Mouse (Mus musculus) bone marrow macrophage, adult 2 months (primary cell): ENCODE measurements at regions not wholly inside any gene's neighbourhood (a gene's known extent, or its start where the extent isn't known, plus 50 kb on each side); places are given as distances from the start of the nearest gene placed in this dataset.

Experiments
- H3K27ac ChIP-seq: 2 replicates; pipeline ENCODE4 v1.5.1; 2012; ENCODE audit warnings: low read depth, low read length; ENCODE audit not compliant: insufficient read depth
- H3K4me1 ChIP-seq: 2 replicates; pipeline ENCODE4 v1.6.1; 2012; ENCODE audit warnings: low read length; ENCODE audit not compliant: control insufficient read depth, insufficient read depth
- H3K4me3 ChIP-seq: 2 replicates; pipeline ENCODE4 v1.5.1; 2012; ENCODE audit warnings: mild to moderate bottlenecking, low read length, moderate library complexity; ENCODE audit not compliant: insufficient read depth
- CTCF ChIP-seq: IDR thresholded peaks from 2 replicates; pipeline ENCODE4 v1.5.1; 2012; ENCODE audit warnings: low read depth, mild to moderate bottlenecking, low read length, moderate library complexity
- POLR2A ChIP-seq: IDR thresholded peaks from 2 replicates; pipeline ENCODE4 v1.6.1; 2012; ENCODE audit warnings: mild to moderate bottlenecking, low read depth, low read length, borderline replicate concordance

DNA sequence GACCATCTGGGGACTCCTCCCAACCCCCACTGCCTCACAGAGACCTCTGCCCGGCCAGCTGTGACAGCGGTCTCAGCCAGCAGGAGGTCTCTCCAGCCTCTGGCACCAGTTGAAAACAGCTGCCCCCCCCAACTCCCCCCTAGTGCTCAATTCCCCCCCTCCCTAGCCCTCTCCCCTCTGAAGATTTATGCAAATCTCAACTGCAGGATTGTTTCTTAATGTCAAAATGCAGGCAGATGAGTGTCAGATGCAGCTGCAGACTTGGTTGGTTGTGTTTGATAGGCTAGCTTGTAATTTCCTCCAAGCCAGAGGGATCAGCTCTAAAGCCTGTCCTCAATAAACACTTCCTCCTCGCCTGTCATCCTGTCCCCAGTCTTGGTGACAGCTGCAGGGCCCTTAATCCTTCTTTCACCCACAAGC is 317.7 kb downstream of the Mroh4 start:
- Histone ChIP-seq H3K27ac (no peak overlapping the region), H3K4me3 (no peak overlapping the region), H3K4me1 (no peaks in the 10 kb centered on the region)
- TF ChIP-seq CTCF (no peak), POLR2A (no peak)

DNA sequence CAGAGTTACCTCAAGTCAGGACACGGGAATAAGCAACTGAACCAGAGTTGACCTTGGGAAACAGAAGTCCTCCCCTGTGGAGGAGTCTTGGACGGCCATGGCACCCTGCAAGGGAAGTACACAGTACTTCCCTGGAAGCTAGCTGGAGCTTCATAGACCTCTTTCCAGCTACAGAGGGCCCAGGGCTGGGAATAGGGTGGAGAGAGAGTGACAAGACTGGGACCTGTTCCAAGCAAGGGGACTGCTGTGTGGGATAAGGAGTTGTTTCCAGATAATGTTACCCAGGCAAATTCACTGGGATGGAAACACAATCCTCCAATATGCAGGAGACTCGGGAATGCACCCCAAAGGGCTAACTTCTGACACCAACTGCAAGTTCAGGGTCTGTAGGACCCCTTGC is 325.1 kb downstream of the Mroh4 start:
- TF ChIP-seq CTCF (no peak), POLR2A (no peak)
- Histone ChIP-seq H3K27ac (no peak overlapping the region), H3K4me3 (no peak overlapping the region), H3K4me1 (no peaks in the 10 kb centered on the region)

DNA sequence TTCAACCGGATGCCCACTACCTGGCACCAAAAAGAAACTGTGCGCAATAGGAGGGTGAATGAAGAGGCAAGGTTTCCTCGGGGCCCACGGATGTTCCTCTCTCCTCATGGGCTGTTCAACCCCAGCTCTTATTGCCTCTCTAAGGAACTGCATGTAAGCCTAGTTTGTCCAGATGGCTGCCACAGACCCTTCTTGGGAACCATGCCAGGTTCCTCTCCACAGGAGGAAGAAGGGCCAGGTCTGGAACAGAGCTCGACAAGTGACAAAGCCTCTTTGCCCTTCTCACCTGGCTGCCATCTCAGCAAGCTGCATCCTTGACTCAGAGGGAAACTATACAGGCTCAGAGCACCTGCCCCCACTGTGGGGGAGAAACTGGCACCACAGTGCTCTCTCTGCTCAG is 329.6 kb downstream of the Mroh4 start:
- TF ChIP-seq POLR2A: no peak
- TF ChIP-seq CTCF: no peak
- Histone ChIP-seq H3K4me3 (no peak overlapping the region), H3K27ac (no peak overlapping the region), H3K4me1 (no peaks in the 10 kb centered on the region)

DNA sequence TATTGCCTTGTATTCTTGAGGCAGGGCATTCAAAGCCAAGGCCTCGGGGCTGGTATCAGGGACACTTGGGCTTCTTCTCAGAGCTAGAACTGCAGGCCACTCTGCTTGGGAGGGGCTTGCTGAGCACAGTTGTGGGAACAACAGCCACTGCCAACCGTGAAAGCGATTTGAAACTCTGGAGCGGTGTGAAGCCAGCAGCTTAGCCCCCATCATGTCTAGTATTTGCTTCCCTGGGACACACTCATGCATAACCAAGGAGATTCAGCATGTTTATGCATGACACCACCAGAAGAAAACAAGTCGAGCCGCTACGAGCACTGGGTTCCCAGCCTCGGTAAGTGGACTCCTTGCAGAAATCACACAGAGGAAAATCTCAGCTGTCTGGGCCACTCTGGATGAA is 339.9 kb downstream of the Mroh4 start:
- Histone ChIP-seq H3K27ac (no peak overlapping the region), H3K4me1 (no peaks in the 10 kb centered on the region), H3K4me3 (no peak overlapping the region)
- TF ChIP-seq CTCF (no peak), POLR2A (no peak)

DNA sequence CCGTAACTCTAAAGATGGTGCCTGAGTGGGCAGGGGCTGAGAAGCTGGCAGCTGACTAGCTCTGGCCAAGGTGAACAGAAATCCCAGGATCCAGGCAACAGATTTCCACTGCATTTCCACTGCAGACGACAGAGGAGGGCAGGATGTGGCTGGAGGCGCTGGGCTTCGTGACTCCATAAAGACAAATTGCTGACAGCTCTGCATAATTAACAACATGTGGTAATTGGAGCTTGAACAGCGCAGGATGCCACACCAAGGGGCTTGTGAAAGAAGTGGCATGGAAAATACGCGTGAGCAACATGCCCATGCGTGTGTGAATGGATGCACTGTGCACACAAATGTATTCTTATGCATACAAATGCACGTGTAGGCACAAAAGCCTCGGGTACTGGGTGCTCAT is 341.5 kb downstream of the Mroh4 start:
- Histone ChIP-seq H3K4me3 (no peak overlapping the region), H3K27ac (no peak overlapping the region), H3K4me1 (no peaks in the 10 kb centered on the region)
- TF ChIP-seq CTCF (no peak), POLR2A (no peak)

DNA sequence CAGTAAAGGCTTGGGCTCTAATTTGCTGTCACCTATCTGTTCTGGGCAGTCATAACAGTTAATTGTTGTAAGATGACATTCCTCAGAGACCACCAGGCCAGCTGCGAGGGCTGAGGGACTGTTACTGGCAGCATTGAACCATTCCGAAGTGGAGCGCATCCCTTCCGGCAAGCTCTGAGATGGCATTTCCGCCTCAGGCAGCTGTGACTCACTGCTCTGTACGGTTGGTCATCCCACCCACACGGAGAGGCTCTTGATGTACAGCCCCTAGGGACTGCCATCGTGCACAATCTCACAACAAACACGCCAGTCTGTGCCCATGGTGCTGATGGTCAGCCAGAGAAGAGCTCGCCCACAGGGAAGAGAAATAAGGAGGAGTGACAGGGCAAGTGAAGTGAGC is 342.0 kb downstream of the Mroh4 start:
- H3K4me3 ChIP-seq: no peak overlapping the region
- no peaks in the 10 kb centered on the region for H3K4me1 ChIP-seq
- H3K27ac ChIP-seq: no peak overlapping the region
- TF ChIP-seq CTCF (no peak), POLR2A (no peak)

DNA sequence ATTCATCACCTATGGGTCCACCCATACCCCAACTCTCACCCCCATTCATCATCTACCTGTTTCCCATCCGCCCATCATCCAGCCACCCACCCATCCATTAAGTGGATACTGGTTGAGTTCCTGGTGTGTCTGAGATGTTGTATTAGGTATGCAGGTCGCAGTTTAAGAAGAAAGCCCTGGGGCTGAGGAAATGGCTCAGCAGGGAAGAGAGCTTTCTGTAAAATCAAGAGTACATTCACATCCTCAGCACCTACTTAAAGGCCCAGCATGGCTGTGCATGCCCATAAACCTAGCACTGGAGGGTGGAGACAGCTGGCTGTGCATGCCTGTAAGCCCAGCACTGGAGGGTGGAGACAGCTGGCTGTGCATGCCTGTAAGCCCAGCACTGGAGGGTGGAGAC is 348.7 kb downstream of the Mroh4 start:
- H3K4me3 ChIP-seq: no peak overlapping the region
- H3K4me1 ChIP-seq: no peaks in the 10 kb centered on the region
- TF ChIP-seq CTCF (no peak), POLR2A (no peak)

DNA sequence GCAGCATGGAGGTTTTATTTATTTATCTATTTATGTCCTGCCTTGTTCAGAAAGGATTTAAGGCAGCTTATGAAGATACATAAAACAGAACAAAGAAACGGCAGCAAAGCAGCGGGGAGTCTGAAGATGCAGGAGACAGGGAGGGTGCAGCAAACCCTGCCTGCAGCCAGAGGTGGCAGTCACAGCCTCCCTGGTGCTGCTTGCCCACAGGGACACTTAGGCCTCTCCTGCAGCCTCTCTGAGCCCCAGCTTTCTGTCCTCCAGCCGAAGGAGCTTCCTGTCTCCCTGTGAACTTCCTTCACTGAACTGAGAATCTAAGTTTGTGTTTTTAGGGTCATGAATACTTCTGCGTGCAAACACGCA is 353.0 kb downstream of the Mroh4 start:
- Histone ChIP-seq H3K4me1 (no peaks in the 10 kb centered on the region), H3K27ac (no peak overlapping the region), H3K4me3 (no peak overlapping the region)
- TF ChIP-seq POLR2A (no peak), CTCF (no peak)

More for the DNA sequence above, 348.7 kb downstream of the Mroh4 start:
- H3K27ac ChIP-seq: no peak overlapping the region

DNA sequence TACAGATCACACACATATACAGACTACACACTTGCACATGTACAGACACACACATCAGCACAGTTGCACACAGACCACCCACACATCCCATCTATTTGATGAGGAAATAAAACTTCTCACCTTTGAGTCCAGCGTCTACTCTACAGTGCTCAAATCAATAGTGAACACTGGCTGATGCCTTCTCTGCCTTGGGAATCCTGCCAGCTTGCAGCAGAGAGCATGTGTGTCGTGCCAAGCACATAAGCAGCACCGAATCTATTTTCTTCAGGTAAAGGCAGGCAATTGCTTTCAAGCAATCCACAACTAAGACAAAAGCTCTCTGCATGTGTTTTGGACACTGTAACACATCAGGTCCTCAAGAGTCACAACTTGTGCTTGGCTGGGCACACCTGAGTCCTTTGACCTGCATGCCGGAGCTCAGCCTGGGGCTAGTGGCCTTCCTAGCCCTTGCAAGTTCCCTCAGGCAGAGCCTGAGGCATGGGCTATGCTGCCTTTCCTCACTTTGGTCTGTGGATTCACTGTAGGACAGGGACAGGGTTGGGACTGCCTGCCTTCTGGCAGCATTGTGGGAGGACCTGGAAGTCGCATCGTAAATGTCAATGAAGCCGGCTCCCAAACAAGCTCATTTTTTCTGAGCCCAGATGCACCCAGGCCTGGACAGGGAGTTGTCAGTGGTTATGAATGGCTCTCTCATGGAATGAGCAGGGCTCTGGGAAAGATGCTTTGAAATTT is 353.5 kb downstream of the Mroh4 start:
- H3K27ac ChIP-seq: no peak overlapping the region
- TF ChIP-seq CTCF: no peak
- no peak for TF ChIP-seq POLR2A
- H3K4me3 ChIP-seq: no peak overlapping the region
- no peaks in the 10 kb centered on the region for H3K4me1 ChIP-seq

DNA sequence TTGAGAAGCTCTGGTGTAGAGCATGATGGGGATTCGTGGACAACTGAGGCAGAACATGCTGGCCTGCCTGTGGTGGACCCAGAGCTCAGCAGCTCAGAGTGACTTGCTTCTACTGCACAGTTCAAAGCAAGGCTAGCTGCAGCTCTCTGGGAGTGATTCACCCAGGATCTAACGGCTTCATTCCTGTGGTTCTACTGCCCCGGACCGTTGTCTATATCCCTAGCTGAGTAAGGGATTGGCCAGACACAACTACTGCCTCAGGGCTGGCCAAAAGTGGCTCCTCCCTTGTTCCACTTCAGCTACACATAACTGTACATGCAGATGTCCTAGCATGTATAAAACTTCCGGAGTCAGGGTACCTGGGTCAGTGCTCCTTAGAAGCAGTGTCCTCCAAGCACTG is 361.7 kb downstream of the Mroh4 start:
- no peak overlapping the region for H3K4me3 ChIP-seq
- TF ChIP-seq CTCF (no peak), POLR2A (no peak)
- no peak overlapping the region for H3K27ac ChIP-seq
- no peaks in the 10 kb centered on the region for H3K4me1 ChIP-seq
